ENCODE assay signal across 7 mouse cellular contexts in the genomic region with DNA sequence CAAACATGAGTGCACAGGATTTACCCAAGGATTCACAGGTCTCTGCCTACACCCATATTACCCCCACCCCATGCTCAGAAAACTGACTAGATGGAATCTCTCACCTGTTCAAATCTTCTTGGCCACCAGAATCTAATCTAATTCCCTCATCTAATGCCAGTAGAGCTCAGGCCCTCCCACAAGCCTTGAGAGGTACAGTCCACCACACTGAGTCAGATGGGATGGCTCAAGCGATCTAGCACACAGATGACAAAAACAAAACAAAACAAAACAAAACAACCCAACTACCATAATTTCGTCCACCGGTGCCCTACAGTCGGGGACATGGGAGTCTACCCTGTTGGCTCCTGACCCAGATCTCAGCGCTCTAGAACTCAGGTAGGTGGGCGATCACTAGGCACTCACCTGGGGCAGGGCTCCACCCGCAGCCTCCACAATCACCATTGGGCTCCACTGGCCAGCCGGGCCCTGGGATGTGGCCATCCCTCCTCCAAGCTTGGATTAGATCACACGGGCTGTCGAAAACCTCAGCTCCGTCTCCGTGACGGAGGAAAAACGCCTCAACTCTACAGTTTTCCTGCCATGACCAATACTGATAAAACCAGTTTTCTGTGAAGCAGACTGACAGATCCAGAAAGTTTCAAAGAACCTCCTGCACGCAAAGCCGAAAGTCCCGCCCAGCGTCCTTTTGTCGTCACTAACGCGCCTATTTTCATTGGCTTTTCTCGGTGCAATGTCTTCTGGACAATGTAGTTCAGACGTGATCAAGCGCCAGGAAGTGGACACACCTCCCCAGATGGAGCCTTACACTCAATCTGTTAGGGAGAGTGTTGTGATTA. TPM values are rescaled to one million over a fixed set of nuclear protein-coding genes. Genes with fewer than 3 reads are reported as not detected.
DNase-seq lines count a peak whose midpoint lies in the region; ATAC-seq and TF ChIP-seq lines count a peak whose summit lies in the region.
"Not testable (repeated sequence)": the region's sequence is repeated elsewhere in the genome, so short reads cannot be mapped to it uniquely, and the experiment has no call there.

Gene Zfp772 (minus strand): TSS at position 686 of the 839 bp plus-strand sequence.

- TF ChIP-seq POLR2A in kidney, adult 2 months (IDR thresholded peaks at IDR 0.05; ENCODE audit: low read depth, low read length) = not testable (repeated sequence)

- peak within 1 kb of the TSS; percentile 43 for H3K4me2 ChIP-seq in embryonic facial prominence, embryonic 11.5 days (ENCODE audit: low read depth, low read length)
- peak within 1 kb of the TSS; percentile 67 for H3K4me2 ChIP-seq in heart, embryonic 11.5 days

- DNase-seq in adrenal gland, postnatal 10 days = peak; percentile 52
- DNase-seq in embryonic facial prominence, embryonic 11.5 days (ENCODE audit: low spot score) = peak; percentile 50
- DNase-seq in kidney, adult 2 months = peak; percentile 66
- DNase-seq in left cerebral cortex, postnatal 4 days = peak; percentile 10
- peak; percentile 32 for DNase-seq in right cerebral cortex, postnatal 25 days

- H3K36me3 ChIP-seq in embryonic facial prominence, embryonic 11.5 days (replicated peaks; ENCODE audit: control insufficient read depth, insufficient read depth, low read depth, low read length); heart, embryonic 11.5 days (ENCODE audit: control insufficient read depth, insufficient read depth, low read length); kidney, adult 2 months (ENCODE audit: control insufficient read depth, insufficient read depth, low read length): not testable (repeated sequence)

- WGBS in embryonic facial prominence, embryonic 11.5 days = under 1% methylated on average over 24 of the region's 24 CpGs
- WGBS in heart, embryonic 11.5 days (ENCODE audit: insufficient replicate concordance) = 4% methylated on average over 23 of the region's 24 CpGs
- under 1% methylated on average over 24 of the region's 24 CpGs for WGBS in kidney, adult 2 months

- peak within 1 kb of the TSS; percentile 43 for H3K4me3 ChIP-seq in embryonic facial prominence, embryonic 11.5 days (ENCODE audit: low read depth, low read length)
- peak within 1 kb of the TSS; percentile 45 for H3K4me3 ChIP-seq in heart, embryonic 11.5 days (ENCODE audit: low read depth, low read length)
- peak within 1 kb of the TSS; percentile 90 for H3K4me3 ChIP-seq in kidney, adult 2 months (ENCODE audit: insufficient read depth, low read depth, low read length)

- not testable (repeated sequence) for H3K27me3 ChIP-seq in embryonic facial prominence, embryonic 11.5 days (ENCODE audit: control insufficient read depth, insufficient read depth, low read length); heart, embryonic 11.5 days (ENCODE audit: control insufficient read depth, insufficient read depth, low read length); kidney, adult 2 months (replicated peaks; ENCODE audit: control insufficient read depth, insufficient read depth, low read length)

- not testable (repeated sequence) for H3K9me3 ChIP-seq in embryonic facial prominence, embryonic 11.5 days (replicated peaks; ENCODE audit: control insufficient read depth, low read length); heart, embryonic 11.5 days (replicated peaks; ENCODE audit: control insufficient read depth, low read length)

- H3K9ac ChIP-seq in embryonic facial prominence, embryonic 11.5 days (replicated peaks; ENCODE audit: low read length) = peak within 1 kb of the TSS; percentile 51
- peak within 1 kb of the TSS; percentile 58 for H3K9ac ChIP-seq in heart, embryonic 11.5 days (ENCODE audit: low read depth, low read length)

- not testable (repeated sequence) for TF ChIP-seq CTCF in kidney, adult 2 months (conservative IDR thresholded peaks at IDR 0.05; ENCODE audit: insufficient read depth, insufficient read length, low read depth, low read length)

- ATAC-seq in embryonic facial prominence, embryonic 11.5 days (replicated peaks; ENCODE audit: insufficient number of reproducible peaks, low FRiP score, low TSS enrichment, low read depth); heart, embryonic 11.5 days (replicated peaks; ENCODE audit: insufficient number of reproducible peaks, low FRiP score, low TSS enrichment): not testable (repeated sequence)
- ATAC-seq in megakaryocyte progenitor cell, adult 5-6 weeks (replicated peaks; ENCODE audit: poor library complexity) = peak; percentile 50; the same call in 1 of the 2 replicates

- intact Hi-C loops in left cerebral cortex, postnatal 4 days (cut with DNase I) = not testable (repeated sequence)

- H3K27ac ChIP-seq in embryonic facial prominence, embryonic 11.5 days (replicated peaks; ENCODE audit: low read depth, low read length); heart, embryonic 11.5 days (ENCODE audit: low read depth, low read length); kidney, adult 2 months (ENCODE audit: insufficient read depth, low read depth, low read length): not testable (repeated sequence)

- H3K4me1 ChIP-seq in embryonic facial prominence, embryonic 11.5 days (ENCODE audit: control insufficient read depth, insufficient read depth, low read length); heart, embryonic 11.5 days (ENCODE audit: control insufficient read depth, insufficient read depth, low read length); kidney, adult 2 months (ENCODE audit: control insufficient read depth, insufficient read depth, low read length): not testable (repeated sequence)

RNA-seq across cellular contexts. Expression of gene Zfp772, which starts in this region (rescaled TPM):
- total RNA-seq in adrenal gland, postnatal 10 days (2021) = 1 to 10 TPM; 3.6 to 4.7 TPM
- 10.8 and 11.5 TPM in 2 replicates for polyA plus RNA-seq in embryonic facial prominence, embryonic 11.5 days (2014; fragmentation: Nextera tagmentation; extraction: Ambion mirVana)
- polyA plus RNA-seq in heart, embryonic 11.5 days (2014; fragmentation: Nextera tagmentation; extraction: Ambion mirVana) = 4.6 TPM in 2 replicates
- polyA plus RNA-seq in kidney, adult 2 months (2012; rRNA removed) = 1.8 and 2.4 TPM in 2 replicates
- total RNA-seq in left cerebral cortex, postnatal 4 days (2021) = 1 to 10 TPM; 5.9 to 8.4 TPM
- 4.2 and 5.4 TPM in 2 replicates for total RNA-seq in megakaryocyte progenitor cell, adult 5-6 weeks (2015)
- 3.3 and 4.4 TPM in 2 replicates for total RNA-seq in megakaryocyte progenitor cell, adult 5-6 weeks (2017)

Comparison
In these comparisons a context has a peak if more than half of its experiments do, and no peak if none do; other contexts are left out.
1. DNase-seq: peak in every context shown above with its lines; median percentile 66 in kidney, adult 2 months; 52 in adrenal gland, postnatal 10 days; 50 in embryonic facial prominence, embryonic 11.5 days; 32 in right cerebral cortex, postnatal 25 days; 10 in left cerebral cortex, postnatal 4 days.